Mouse (Mus musculus): ENCODE measurements at regions not wholly inside any gene's neighbourhood (a gene's known extent, or its start where the extent isn't known, plus 50 kb on each side); places are given as distances from the start of the nearest gene placed in this dataset.

GRCm38 (mm10) chr4:124542696-124543095 is 67.9 kb downstream of the 3100002H09Rik start:
- no peak for DNase-seq (ENCODE audit: low read depth)

DNA sequence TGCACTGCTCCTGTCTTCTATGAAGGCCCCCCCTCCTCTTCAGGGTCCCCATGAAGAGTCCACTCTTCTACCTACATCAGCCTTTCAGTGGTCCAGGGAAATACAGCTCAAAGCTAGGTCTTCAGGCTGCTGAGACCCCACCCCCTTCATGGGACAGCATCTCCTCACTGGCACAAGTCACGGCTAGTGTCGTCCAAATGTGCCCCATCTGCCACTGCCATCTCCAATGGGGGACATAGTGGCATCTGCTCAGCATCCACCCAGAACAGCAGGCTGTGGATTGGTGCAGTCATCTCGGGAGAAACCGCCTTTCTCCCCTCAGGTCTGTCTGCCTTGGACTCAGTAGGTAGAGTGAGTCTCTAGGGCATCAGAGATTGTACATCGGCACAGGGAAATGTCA is 72.1 kb downstream of the 3100002H09Rik start:
- DNase-seq (ENCODE audit: low read depth) = no peak

DNA sequence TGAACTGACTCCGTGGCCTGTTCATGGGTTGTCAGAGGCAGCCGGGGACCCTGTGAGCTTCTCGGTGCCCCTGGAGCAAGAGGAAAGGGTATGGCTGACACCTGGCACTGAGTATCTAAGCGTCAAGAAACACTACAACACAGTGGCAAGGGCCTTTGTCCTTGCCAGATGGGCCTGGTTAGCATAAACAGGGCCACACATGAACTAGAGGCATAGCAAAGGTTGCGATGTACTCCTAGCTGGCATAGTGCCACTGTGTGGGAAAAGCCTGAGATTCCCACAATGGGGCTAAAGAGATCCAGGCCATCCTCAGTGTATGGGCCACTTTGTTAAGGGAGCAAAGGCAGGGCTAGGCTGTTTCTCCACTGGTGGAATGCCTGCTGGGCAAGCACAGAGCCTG is 72.9 kb downstream of the 3100002H09Rik start:
- no peak for DNase-seq (ENCODE audit: low read depth)

GRCm38 (mm10) chr4:124533614-124534013 is 77.0 kb downstream of the 3100002H09Rik start:
- no peak for DNase-seq (ENCODE audit: low read depth)

GRCm38 (mm10) chr4:124530596-124530995 is 80.0 kb downstream of the 3100002H09Rik start:
- no peak for DNase-seq (ENCODE audit: low read depth)

- DNase-seq (ENCODE audit: low read depth) = no peak
Observed at GRCm38 (mm10) chr4:124526822-124527221, 83.8 kb downstream of the 3100002H09Rik start.

DNA sequence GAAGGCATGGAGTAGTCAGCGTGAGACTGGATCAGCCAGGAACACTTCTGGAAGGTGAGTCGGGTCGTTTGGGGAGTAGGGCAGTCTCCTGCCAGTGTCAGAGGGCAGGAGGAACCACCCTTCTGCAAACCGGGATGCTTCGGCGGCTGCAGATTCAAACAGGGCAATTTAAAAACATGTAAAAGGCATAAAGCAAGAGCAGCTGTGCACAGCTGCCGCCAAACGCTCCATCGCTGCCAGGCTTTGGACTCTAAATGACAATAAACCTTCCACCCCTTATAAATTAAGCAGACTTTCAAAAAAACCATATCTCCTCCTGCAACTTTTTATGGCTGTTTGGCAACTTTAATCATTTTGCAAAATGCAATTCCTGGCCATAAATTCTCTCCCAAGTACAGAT is 84.2 kb downstream of the 3100002H09Rik start:
- no peak for DNase-seq (ENCODE audit: low read depth)

GRCm38 (mm10) chr4:124520309-124520708 is 90.3 kb downstream of the 3100002H09Rik start:
- no peak for DNase-seq (ENCODE audit: low read depth)

DNA sequence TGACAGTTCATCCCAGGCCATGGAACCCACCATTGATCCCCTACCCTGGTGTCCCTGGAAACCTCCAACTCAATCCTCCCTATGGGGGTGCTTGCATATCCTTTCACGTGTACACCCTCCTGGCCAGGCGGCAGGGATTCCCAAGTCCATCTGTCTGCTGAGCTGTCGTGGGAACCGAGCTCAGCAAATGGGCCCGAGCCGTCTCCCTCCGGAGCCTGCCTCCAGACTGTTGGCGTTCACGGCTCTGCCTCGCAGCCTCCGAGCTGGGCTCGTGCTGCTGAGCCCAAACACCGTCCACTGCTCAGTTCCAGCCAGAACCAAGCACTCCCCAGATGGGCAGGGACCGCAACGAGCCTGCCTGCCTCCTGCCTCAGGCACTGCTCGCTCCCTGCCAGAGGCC is 98.8 kb downstream of the 3100002H09Rik start:
- no peak for DNase-seq (ENCODE audit: low read depth)

GRCm38 (mm10) chr4:124510816-124511215 is 99.8 kb downstream of the 3100002H09Rik start:
- DNase-seq (ENCODE audit: low read depth) = no peak

GRCm38 (mm10) chr4:124509695-124510094 is 100.9 kb downstream of the 3100002H09Rik start:
- no peak for DNase-seq (ENCODE audit: low read depth)

- no peak for DNase-seq (ENCODE audit: low read depth)
Observed at GRCm38 (mm10) chr4:124506083-124506647, 104.4 kb downstream of the 3100002H09Rik start.

GRCm38 (mm10) chr4:124501785-124502184 is 108.8 kb downstream of the 3100002H09Rik start:
- DNase-seq (ENCODE audit: low read depth) = no peak

GRCm38 (mm10) chr4:124498043-124498442 is 112.6 kb downstream of the 3100002H09Rik start:
- DNase-seq (ENCODE audit: low read depth) = no peak

DNA sequence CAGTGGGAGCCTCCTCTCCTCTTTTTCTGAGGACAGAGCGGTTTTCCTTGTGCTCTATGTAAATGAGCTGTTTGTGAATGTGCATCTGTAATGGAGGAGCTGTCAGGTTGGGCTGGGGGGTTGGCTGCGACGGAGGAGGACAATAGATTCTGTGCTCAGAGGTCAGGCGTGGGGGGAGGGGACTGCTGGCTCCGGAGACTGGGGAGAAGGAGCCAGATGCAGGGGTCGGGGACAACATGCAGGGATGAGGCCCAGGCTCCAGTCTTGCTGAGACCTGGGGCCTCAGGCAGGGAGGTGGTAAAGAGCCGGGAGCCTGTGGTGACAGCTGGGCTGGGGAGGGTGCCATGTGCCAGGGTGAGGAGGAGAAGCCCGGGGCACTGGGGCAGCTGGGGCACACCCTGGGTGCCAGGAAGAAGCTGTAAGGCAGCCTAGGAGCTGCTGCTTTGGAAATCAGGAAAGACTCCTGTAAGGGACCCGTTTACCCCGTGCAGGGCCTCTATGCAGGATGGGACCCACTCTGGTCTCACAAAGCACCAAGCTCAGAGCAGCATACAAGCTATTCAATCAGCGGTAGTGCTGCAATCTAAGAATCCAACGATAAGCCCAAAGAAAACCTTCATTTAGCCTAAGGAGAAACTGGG is 124.5 kb downstream of the 3100002H09Rik start:
- DNase-seq (ENCODE audit: low read depth) = no peak

- no peak for DNase-seq (ENCODE audit: low read depth)
Observed at GRCm38 (mm10) chr4:124484613-124485586, 125.7 kb downstream of the 3100002H09Rik start.

DNA sequence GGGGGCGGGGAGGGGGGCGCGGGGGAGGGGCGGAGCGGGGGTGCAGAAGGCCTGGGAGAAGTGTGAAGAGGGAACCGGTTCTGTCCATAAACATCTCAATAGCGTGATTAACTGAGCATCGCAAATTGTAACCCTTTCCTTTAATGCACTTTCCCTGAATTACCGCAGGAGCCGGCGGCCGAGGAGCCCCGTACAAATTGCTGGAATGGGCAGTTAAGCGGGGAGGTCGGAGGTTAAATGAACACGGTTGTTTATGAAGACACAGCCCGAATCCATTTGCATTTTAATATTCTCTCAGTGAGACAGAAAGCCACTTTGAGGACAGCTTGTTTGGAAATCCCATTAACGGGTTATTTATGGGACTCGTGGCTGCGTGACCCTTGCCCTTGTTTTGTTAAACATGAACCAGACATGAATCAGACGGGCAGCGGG is 132.7 kb downstream of the 3100002H09Rik start:
- no peak for DNase-seq (ENCODE audit: low read depth)

DNA sequence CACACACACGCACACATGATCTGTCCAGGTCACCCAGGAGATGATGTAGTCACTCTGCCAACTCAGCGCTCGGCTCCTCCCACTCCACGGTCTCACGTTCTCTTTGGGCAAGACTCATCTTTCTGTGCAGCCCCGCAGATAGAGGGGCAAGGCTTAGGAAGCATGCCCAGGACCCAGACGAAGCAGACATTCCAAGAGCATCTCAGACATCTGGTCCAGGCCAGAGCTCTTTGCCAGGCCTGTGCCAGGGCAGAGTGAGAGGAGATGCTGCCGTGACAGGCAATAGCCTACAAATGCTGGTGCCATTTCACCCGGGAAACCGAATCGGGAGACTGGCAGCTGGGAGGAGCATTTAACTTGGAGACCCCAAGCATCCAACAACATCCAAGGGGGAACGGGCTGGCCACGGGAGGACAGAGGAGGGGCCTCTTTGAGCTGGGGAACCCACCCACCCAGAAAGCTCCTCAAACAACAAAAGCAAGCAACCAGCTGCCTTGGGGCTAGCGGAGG is 133.2 kb downstream of the 3100002H09Rik start:
- no peak for DNase-seq (ENCODE audit: low read depth)

GRCm38 (mm10) chr4:124465229-124465820 is 145.3 kb downstream of the 3100002H09Rik start:
- DNase-seq (ENCODE audit: low read depth) = no peak

- DNase-seq (ENCODE audit: low read depth) = no peak
Observed at GRCm38 (mm10) chr4:124455511-124456338, 154.9 kb downstream of the 3100002H09Rik start.

GRCm38 (mm10) chr4:124451131-124451530 is 159.5 kb downstream of the 3100002H09Rik start:
- no peak for DNase-seq (ENCODE audit: low read depth)

Measured in 416B (cell line).